Mouse (Mus musculus): ENCODE data around the gene Tas1r1. TPM values are rescaled to one million over a fixed set of nuclear protein-coding genes. Genes with fewer than 3 reads are reported as not detected.

Gene Tas1r1
- total and polyA plus RNA-seq, 3 experiments: 0.12 to 0.21 TPM; not detected in 1

DNA sequence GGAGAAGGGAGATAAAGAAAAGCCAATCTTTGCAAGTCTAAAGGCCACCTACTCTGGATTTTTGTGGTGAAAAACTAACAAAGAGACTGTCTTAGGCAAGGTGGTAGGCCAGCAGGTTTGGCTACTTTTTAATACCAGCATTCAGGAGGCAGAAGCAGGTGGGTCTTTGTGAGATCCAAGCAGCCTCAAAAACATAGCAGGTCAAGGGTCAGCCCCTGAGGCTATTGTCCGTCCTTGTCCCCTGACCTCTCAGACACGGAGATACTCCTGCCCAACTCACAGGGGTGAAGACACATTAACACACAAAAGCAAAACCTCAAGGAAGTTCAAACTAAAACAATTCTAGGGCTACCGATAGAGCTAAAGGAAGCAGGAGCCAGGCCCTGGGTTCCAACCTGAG, 31.6 kb downstream of the Tas1r1 start:
- Histone ChIP-seq H3K9me3 (replicated peaks; ENCODE audit: insufficient read depth, low read length) (no peaks in the 10 kb centered on the region), H3K36me3 (ENCODE audit: control insufficient read depth in 1 of 2, insufficient read depth in 2 of 2, low read length in 2 of 2) (peaks cover 0 to 5% of the 10 kb centered on the region in 2 experiments; a peak in 1 of 4 replicates), H3K27me3 (ENCODE audit: control insufficient read depth in 1 of 2, insufficient read depth in 2 of 2, low read length in 2 of 2) (no peaks in the 10 kb centered on the region), H3K27ac (ENCODE audit: control insufficient read depth, low read depth, low read length) (no peak overlapping the region), H3K9ac (ENCODE audit: control insufficient read depth, low read depth, low read length, poor library complexity, severe bottlenecking) (no peak overlapping the region), H3K4me3 (ENCODE audit: control insufficient read depth in 1 of 2, insufficient read depth in 1 of 2, low read depth in 2 of 2, low read length in 2 of 2) (no peak overlapping the region), H3K79me2 (ENCODE audit: control insufficient read depth, insufficient read depth, low read length, poor library complexity) (peaks cover 31% of the 10 kb centered on the region), H3K4me1 (ENCODE audit: control insufficient read depth in 1 of 2, insufficient read depth in 2 of 2, low read length in 2 of 2) (peaks cover 0 to 11% of the 10 kb centered on the region in 2 experiments; a peak in 3 of 4 replicates)
- DNase-seq (ENCODE audit: low read depth, low spot score): no peak
- TF ChIP-seq NRF1 (IDR thresholded peaks at IDR 0.05; ENCODE audit: insufficient read depth, low read depth, low read length, poor library complexity, severe bottlenecking): no peak
- no peak for TF ChIP-seq KAT2A (conservative IDR thresholded peaks at IDR 0.05; ENCODE audit: low read depth, low read length)
- TF ChIP-seq GATA1 (IDR thresholded peaks at IDR 0.05; ENCODE audit: low read depth, low read length): no peak
- no peak for TF ChIP-seq BHLHE40 (IDR thresholded peaks at IDR 0.05; ENCODE audit: borderline replicate concordance, low read depth, low read length)
- no peak for TF ChIP-seq ZMIZ1 (IDR thresholded peaks at IDR 0.05; ENCODE audit: low read depth, low read length)
- no peak for TF ChIP-seq ZKSCAN1 (IDR thresholded peaks at IDR 0.05; ENCODE audit: low read depth, low read length)
- TF ChIP-seq CHD1 (IDR thresholded peaks at IDR 0.05; ENCODE audit: low read depth, low read length): no peak
- TF ChIP-seq RCOR1 (IDR thresholded peaks at IDR 0.05; ENCODE audit: low read depth, low read length): no peak
- no peak for TF ChIP-seq USF2 (IDR thresholded peaks at IDR 0.05; ENCODE audit: borderline replicate concordance in 1 of 2, insufficient read depth in 1 of 2, low read depth in 1 of 2, low read length in 2 of 2)
- TF ChIP-seq MAFK (IDR thresholded peaks at IDR 0.05; ENCODE audit: borderline replicate concordance, low read depth, low read length): no peak
- no peak for TF ChIP-seq TAL1 (IDR thresholded peaks at IDR 0.05; ENCODE audit: low read length)
- TF ChIP-seq ELF1 (IDR thresholded peaks at IDR 0.05; ENCODE audit: low read depth, low read length): no peak

- peak; percentile 56 for DNase-seq (ENCODE audit: low read depth, low spot score)
- no peak overlapping the region for H3K4me3 ChIP-seq (ENCODE audit: control insufficient read depth in 1 of 2, insufficient read depth in 1 of 2, low read depth in 2 of 2, low read length in 2 of 2)
- no peak overlapping the region for H3K9ac ChIP-seq (ENCODE audit: control insufficient read depth, low read depth, low read length, poor library complexity, severe bottlenecking)
- no peak for TF ChIP-seq MYB (IDR thresholded peaks at IDR 0.05; ENCODE audit: low read depth, low read length)
- TF ChIP-seq NELFE (IDR thresholded peaks at IDR 0.05; ENCODE audit: low read depth, low read length): no peak
- TF ChIP-seq CTCF (IDR thresholded peaks at IDR 0.05 in 2 of 3, conservative IDR thresholded peaks at IDR 0.05 in 1 of 3; ENCODE audit: control insufficient read depth in 1 of 3, insufficient read depth in 1 of 3, low read depth in 2 of 3, low read length in 3 of 3, poor library complexity in 1 of 3, severe bottlenecking in 1 of 3): peak; percentile 20 to 51 (median 50)
- TF ChIP-seq EP300 (IDR thresholded peaks at IDR 0.05; ENCODE audit: low read depth in 1 of 2, low read length in 2 of 2): no peak
- TF ChIP-seq MYC (IDR thresholded peaks at IDR 0.05; ENCODE audit: low read depth, low read length): peak; percentile 58; the same call in 1 of the 2 replicates
- no peak for TF ChIP-seq USF2 (IDR thresholded peaks at IDR 0.05; ENCODE audit: borderline replicate concordance in 1 of 2, insufficient read depth in 1 of 2, low read depth in 1 of 2, low read length in 2 of 2)
- no peak for TF ChIP-seq POLR2A (IDR thresholded peaks at IDR 0.05; ENCODE audit: control insufficient read depth in 1 of 2, insufficient read depth in 1 of 2, low read depth in 1 of 2, low read length in 2 of 2, poor library complexity in 1 of 2)
- TF ChIP-seq POLR2AphosphoS2 (IDR thresholded peaks at IDR 0.05; ENCODE audit: low read length): no peak
- no peak for TF ChIP-seq SMC3 (IDR thresholded peaks at IDR 0.05; ENCODE audit: low read depth, low read length)
- TF ChIP-seq RAD21 (IDR thresholded peaks at IDR 0.05; ENCODE audit: low read depth, low read length): peak; percentile 18
- TF ChIP-seq UBTF (IDR thresholded peaks at IDR 0.05; ENCODE audit: borderline replicate concordance, insufficient read depth, low read depth, low read length): no peak
- H3K4me1 ChIP-seq (ENCODE audit: control insufficient read depth in 1 of 2, insufficient read depth in 2 of 2, low read length in 2 of 2): peaks cover 0 to 7% of the 10 kb centered on the region in 2 experiments; a peak in 3 of 4 replicates
- no peaks in the 10 kb centered on the region for H3K9me3 ChIP-seq (replicated peaks; ENCODE audit: insufficient read depth, low read length)
- no peak overlapping the region for H3K27ac ChIP-seq (ENCODE audit: control insufficient read depth, low read depth, low read length)
- H3K36me3 ChIP-seq (ENCODE audit: control insufficient read depth in 1 of 2, insufficient read depth in 2 of 2, low read length in 2 of 2): peaks cover 0 to 4% of the 10 kb centered on the region in 2 experiments; a peak in 1 of 4 replicates
- no peaks in the 10 kb centered on the region for H3K27me3 ChIP-seq (ENCODE audit: control insufficient read depth in 1 of 2, insufficient read depth in 2 of 2, low read length in 2 of 2)
- peaks cover 24% of the 10 kb centered on the region for H3K79me2 ChIP-seq (ENCODE audit: control insufficient read depth, insufficient read depth, low read length, poor library complexity)
Measured at GRCm38 (mm10) chr4:152006137-152006536, 32.2 kb downstream of the Tas1r1 start.
